Mouse (Mus musculus): Measurements from ENCODE around the gene Acly.
A peak's percentile ranks its signal among the peaks of the same experiment; 100 is the strongest.

Gene Acly

DNA sequence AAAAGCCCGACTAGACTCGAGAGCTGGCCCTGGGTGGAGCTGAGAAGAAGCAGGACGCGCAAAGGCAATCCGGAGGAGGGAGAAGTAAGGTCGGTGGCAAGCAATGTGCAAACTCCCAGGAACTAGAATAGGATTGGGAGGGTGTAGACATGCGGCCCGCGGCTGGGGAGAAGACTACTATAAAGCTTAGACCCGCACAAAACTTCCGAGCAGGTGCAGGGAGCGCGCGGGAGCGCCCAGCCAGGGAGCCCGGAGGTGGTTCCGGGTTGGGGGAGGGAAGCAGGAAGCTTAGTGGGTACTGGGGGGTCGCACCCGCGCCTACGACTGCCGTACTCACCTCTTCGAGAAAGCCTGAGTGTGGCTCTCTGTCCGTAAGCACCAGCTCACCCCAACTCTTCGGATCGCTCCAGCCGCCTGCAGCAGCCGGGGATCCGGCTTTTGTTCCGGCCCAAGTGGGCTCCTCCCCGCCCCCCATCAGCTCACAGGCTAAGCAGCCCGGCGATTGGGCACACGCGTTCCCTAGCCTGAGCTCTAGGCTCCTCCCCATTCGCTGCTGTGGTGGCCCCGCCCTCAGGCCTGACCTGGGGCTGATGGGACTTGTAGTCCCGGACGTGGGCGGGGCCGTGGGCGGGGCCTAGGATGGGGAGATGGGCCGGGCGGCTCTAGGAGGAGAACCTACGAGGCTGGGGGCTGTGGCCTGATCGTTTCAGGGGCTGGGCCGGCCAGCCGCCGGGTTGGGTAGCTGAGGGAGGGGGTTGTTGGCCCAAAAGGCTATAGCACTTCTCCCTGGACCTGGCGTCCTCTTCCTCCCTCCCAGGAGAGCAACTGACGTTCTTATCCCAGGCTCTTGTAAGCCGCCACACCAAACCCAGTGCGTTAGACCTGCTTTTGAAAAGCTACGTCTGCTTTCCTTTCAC, at the start of gene Acly:
Gene Acly, minus strand, starts transcription at position 543 of the 917 bp plus-strand sequence.
- peak; percentile 100 for DNase-seq

DNA sequence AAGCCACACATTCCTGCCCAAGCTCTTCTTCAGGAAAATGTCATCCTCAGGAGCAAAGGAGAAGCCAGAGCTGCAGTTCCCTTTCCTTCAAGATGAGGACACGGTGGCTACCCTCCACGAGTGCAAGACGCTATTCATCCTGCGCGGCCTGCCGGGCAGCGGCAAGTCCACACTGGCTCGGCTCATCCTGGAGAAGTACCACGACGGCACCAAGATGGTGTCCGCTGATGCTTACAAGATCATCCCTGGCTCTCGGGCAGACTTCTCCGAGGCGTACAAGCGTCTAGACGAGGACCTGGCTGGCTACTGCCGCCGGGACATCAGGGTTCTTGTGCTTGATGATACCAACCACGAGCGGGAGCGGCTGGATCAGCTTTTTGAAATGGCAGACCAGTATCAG, 48.5 kb upstream of the Acly start:
- DNase-seq = no peak

DNA sequence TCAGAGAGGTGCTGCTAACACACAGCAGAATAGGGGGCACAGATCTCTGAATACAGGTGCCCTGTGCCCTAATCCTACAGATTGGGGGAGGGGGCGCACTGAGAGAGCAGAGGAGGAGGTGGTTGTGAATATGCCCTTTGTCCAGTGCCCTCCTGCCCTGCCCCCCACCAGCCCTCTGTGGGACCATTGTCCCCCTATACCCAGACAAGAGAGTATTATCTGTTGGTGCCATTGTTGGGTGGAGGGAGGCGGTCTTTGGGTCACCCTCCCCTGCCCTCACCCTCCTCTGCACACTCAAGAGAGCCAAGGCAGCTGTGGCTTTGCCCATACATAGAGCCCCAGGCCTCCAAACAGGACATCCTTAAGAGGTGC, 47.7 kb upstream of the Acly start:
- DNase-seq = peak; percentile 94

DNA sequence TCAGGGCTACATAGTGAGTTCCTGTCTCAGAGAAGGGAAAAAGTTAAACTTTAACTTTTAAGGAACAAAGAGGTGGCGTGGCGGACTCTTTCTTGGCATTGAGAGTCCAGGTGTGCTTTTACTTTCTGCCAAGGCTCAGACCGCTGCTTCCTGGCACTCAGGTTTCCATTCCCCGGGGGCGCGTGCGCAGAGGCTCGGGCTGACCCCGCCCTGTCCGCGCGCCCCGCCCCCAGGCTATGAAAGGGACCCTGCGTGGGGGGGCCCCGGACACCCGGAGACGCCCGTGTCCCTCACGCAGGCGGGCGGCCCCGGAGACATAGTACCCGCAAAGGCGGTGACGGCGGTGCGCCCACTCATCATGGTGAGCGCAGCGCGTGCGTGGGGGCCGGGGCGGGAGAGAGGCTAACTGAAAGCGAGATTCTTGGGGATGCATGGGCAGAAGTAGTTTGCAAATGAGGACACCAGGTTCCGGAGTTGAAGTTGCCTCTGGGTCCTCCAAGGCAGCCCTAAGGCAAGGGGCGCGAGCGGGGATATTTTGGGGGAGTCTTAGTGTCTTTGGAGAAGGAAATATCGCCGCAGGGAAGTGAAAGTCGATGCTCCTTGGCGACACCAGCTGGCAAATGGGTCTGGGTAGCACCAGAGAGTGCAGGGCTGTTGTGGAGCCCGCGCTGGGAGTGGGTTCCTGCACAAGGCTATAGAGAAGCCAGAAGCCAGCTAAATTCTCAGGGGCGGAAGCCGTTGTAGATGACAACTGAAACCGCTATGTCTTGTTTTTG, 47.1 kb upstream of the Acly start, which contains the start of gene Cnp:
Gene Cnp, plus strand, starts transcription at position 197 of the 776 bp plus-strand sequence.
- peak; percentile 71 for DNase-seq

DNA sequence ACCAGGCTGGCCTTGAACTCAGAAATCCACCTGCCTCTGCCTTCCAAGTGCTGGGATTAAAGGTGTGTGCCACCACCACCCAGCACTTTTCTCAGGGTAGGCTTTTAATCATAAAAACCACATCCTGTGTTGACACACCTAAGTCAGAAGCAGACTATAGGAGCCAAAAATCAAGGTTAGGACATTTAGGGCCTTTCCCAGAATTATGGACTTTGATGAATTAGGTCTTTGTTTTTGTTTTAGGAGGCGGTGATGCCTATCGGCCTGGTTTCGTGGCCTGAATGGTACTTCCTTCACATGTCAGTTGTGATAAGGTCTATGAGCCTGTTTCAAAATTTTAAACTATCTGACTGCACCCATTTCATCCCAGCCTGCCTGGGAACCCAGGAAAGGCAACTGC, 46.4 kb upstream of the Acly start:
- no peak for DNase-seq

DNA sequence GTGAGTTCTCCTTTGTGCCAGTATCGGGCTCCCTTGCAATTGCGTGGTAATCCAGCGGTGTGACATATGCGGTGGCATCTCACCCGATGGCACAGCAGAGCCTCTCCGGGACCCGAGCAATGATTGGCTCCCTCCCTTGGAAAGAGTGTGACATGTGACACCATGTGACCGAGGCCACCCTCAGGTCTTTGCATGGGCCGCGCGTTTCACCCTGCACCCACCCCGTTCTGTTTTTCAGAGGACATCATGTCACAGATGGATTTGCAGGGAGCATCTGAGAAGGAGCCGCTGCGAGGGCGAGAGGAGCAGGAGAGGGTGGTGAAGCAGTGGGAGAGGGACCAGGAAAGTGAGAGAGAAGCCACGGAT, 43.4 kb upstream of the Acly start:
- DNase-seq = peak; percentile 75

DNA sequence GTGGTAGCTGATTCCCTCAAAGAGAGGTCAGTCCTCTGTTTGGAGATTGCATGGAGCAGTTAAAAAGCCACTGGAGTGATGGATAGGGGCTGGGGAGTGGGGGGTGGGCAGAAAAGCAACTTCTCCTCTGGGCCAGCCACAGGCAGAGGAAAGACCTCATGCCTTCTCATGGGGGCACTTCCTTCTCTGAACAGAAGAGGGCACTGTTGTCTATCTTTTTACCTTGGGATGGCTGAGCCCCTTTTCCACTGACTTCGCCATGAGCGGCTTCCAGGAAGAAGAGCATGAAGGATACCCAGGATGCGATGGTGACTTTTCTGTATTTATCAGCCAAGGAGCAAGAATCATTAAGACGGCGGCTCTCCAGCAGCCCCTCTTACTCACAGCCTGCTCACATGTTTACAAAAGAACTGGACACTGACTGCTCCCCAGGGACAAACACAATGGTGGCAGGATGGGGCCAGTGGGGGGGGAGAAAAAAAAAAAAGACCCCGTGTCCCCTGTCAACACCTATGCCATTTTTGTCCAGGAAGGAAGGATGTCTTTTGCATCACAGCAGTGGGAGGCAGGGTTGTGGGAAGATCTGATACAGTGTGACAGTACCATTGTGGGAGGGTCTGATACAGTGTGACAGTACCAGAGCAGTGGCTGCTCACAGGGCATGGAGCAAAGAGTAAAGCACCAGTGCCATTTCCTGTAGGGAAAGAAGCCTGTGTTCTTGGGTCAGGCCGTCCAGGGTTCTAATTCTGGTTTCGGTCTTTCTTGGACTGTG, 42.8 kb upstream of the Acly start:
- DNase-seq = peak; percentile 75

DNA sequence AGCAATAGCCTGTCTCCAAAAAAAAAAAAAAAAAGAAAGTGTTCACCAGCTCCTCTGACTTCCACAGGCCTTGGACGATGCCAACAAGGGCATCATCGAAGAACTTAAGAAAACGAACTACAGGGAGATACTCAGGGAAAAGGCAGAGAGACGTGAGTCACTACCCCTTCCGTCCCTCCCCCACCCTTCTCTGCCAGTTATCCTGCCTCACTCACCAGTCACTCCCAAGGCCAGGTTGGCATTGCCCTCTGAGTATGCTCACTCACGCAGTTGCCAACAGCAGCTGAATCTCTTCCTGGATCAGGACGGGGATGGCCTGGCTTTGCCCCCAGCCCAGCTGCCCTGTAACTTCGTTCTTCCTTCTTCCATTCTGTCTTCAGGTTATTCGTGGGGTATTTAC, 42.0 kb upstream of the Acly start:
- no peak for DNase-seq

DNA sequence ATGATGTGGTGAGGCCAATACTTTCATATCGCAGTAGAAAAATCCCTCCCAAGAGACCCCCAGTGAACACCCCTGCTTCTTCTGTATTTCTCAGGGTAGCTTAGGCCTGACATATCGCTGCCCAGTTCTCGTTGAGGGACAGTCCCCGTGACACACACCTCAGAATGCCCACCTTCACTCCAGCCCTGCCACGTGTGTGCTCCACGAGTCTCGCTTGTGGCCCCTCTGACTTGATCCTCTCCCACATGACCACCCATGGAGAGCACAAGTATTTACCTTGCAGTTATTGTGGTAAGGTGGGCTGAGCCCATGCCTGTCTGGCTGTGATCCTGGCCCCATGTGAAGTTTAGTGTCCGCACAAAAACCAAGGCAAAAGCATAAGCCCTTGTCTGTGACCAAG, 40.9 kb upstream of the Acly start:
- no peak for DNase-seq

DNA sequence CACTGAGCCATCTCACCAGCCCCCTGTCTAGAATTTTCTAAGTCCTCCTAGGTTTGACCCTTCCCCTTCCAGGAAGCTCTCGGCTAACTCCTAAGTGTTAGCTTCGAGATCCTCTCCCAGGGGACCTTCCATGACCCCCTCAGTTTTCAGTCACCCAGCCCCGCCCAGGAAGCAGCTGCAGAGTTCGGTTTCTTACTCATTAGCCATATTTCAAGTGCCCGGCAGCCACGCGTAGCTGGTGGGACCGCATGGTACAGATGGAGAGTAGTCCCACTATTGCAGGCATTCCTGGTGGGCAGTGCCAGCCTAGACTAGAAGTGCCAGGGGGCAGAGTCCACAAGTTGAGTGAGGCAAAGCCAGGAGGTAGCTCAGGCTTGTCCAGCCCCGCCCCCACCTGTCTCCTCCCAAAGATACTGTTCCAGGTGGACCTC, 40.0 kb upstream of the Acly start:
- no peak for DNase-seq

DNA sequence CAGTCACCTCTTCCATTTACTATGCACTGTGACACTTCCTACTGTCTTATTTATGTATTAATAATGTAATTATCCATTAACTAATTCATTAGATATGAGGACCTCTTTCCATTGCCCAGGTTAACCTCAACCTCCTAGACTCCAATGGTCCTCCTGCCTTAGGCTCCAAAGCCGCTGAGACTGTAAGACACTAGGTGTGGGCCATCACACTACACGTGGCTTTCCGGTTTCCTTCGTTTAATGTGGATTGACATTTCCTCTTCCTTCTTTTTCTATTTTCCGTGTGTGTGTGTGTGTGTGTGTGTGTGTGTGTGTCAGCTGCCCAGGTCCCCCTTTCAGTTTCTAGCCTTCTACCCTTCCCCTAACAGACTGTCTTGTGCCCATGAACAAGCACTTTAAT, 39.4 kb upstream of the Acly start:
- DNase-seq = no peak

DNA sequence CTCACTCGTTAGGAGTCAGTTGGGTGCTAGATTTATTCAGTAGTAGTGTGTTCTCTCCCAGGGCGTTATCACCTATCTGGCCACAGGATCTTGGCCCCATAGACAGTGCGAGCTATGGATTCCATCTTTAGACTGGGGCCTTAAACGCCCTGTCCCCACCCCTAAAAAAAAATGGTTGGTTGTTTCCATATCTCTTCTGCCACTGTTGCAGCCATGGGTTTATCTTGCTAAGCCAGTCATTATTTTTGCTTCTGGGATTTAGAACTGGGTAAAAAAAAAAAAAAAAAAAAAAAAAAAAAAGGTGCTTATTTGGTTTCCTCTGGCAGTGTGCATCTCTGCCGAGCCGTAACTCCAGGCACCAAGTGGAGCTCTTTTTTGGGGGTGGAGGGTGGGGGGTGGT, 36.9 kb upstream of the Acly start:
- no peak for DNase-seq

DNA sequence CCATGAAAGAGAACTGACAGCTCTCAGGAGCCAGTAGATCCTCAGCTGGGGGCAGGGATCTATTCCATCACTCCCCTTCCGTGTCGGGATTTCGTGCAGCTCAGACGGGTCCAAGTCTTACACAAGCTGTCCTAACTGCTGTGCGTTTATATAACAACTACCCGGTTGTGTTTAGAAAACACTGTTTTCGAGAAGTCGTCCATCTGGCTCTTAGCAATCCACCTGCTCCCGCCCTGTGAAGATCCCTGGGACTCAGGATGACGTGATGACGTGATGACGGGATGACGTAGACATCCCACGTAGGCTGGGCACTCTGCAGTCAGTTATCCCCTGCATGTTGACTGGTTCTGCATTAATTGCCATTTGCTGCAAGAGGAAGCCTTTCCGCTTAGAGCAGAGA, 36.5 kb upstream of the Acly start:
- DNase-seq = peak; percentile 88

DNA sequence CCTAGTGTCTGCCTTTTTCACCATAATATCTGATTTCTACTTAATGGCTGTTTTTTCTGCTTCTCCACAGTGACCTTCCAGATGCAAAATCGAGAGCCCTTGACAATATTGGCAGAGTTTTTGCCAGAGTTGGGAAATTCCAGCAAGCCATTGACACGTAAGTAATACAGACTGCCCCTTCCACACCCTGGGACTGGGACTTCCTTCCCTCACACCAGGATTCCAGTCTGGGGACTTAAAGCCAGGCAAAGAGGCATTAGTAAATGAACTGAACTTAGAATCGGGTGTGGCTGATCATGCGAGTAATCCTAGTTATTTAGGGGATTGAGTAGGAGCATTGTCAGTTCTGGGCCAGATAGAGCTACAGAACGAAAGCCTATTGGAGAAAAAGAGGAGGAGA, 33.9 kb upstream of the Acly start:
- no peak for DNase-seq

DNA sequence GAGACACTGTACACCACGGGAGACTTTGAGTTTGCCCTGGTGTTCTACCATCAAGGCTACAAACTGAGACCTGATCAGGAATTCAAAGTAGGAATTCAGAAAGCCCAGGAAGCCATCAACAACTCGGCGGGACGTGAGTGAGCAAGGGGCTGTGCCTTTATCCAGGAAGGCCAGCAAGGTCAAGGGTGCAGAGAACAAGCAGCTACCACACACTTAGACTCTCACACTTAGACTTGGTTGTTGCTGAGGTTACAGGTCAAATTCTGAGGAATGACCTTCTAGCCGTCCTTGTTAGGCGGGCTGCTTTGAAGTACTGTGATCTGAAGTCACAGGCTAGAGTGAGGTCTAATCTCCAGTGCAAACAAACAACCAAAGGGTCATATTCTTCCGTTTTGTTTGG, 31.7 kb upstream of the Acly start:
- no peak for DNase-seq

DNA sequence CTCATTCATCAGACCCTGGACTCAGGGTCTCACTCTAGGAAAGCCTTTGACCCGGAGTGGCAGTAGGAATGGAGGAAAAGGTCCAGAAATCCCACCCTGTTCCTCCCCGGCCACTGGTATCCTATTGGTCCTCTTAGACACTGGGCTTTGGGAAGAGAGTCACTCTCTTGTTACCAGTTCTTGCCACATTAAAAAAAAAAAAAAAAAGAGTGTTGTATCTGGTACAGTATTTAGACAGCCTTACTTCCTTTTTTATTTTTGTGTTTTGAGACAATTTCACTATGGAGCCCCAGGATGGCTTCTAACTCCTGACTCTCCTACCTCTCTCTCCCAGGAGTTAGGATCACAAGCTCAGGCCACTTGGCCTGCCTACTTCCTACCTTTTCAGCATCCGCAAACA, 29.8 kb upstream of the Acly start:
- no peak for DNase-seq

DNA sequence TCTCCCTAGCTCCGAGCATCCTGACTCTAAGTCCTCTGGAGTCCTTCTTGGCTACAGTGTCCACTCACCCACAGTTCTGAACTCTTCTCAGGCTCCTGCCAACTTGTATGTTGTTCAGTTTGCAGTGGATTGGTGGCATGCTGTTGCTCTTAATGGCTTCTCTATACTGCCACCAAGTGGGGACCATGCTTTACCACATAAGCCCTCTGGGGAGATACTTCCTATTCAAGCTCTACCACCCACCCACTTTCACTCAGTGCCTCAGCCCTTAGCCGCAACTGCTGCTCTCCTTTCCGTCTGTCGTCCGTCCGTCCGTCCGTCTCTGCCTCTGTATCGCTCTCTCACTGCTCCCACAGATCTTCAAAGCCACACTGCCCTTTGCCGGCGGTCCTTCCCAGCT, 27.8 kb upstream of the Acly start:
- DNase-seq = peak; percentile 83

DNA sequence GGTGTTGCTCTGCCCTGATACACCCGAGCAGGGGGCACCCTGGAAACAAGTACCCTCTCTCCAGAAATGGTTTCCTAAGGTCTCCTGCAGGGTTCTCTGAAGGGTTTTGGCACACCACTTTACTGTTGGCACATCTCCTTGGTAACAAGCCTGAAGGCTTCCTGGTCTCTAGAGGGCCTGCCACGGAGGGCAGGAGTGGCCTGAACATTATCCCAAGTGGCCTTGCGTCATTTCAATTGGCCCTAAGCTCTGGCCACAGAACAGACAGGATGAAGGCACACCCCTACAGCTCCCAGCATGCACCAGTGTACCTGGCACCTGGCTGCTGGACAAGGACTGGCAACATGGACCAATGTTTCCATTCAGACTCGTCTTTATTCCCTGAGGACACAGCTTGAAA, 25.0 kb upstream of the Acly start:
- DNase-seq = no peak

DNA sequence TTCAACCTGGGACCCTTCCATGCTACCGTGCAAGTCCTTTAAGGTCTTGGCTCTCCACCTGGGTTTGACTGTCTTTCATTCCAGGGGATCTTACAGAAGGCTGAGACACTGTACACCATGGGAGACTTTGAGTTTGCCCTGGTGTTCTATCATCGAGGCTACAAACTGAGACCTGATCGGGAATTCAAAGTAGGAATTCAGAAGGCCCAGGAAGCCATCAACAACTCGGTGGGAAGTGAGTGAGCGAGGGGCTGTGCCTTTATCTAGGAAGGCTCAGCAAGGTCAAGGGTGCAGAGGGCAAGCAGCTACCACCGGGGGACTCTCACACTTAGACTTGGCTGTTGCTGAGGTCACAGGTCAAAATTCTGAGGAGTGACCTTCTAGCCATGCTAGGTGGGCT, 22.3 kb upstream of the Acly start:
- no peak for DNase-seq

DNA sequence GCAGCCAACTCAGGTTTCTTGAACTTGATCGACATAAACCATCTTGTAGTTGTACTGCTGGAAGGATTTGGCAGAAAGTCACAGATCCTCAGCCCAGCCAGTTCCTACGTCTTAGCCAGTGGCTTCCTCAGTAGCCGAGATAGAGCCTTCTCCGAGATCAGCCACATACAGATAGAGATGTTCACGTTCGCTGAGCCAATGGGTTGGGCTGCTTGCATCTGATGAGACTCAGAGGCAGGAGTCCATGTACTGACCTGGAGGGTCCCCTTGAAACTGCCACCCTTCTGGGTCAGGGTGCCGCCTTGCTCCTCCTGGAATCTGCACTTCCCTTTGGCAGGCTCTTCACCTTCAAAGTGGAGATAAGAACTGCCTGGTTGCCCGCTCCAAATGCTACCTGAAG, 21.7 kb upstream of the Acly start:
- DNase-seq = no peak

DNA sequence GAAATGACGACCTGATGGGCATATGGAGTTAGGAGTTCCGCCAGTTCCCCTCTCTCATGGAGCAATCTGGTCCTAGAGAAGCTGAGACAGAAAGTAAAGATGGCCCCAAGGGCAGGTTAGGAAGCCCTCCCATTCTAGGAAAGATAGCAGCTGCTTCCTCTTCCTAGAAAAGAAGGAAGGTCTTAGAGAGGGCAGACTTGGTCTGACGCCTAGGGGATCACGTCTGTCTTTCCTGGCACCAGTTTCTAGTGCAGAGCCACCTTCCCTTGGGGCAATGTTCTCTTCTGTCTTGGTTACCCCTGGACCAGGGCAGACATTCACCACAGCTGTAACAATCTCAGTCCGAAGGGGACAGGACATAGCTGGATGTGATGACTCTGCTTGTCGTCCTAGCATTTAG, 20.3 kb upstream of the Acly start:
- DNase-seq = no peak

DNA sequence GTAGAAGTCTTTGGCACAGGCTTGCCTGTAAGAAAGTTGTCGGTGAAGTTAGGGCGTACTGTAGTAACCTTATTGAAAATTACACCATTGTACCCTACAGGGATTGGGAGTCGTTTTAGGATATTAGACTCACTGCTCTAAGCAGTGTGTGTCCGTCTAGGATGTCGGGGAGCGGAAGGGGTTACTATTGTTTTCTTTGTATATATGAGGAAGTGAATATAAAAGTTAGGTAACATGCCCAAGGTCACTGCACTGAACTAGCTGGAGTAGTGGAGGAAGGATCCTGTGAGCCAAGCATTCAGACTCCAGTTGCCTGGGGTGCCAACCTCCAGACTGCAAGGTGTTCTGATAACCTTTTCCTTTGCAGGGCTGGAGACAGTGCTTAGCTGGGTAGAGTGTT, 19.2 kb upstream of the Acly start:
- DNase-seq = no peak

DNA sequence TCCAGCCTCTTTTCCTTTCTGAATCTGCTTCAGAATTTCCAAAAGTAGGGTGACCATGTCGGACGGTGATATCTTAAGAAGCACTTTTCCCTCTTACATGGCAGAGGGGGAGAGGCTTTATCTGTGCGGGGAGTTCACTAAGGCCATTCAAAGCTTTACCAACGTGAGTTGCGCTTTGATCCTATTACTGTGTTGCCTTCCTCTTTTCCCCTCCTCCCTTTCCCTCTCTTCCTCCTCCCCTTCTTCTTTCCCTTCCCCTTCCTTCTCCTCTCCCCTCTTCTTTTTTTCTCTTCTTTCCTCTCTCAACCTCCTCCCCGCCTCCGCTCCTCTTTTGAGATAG, 17.9 kb upstream of the Acly start:
- DNase-seq = no peak
